Mouse (Mus musculus) hindlimb bud, embryonic 11.5 days (tissue): ENCODE measurements at regions not wholly inside any gene's neighbourhood (a gene's known extent, or its start where the extent isn't known, plus 50 kb on each side); places are given as distances from the start of the nearest gene placed in this dataset.

Experiments
- DNase-seq: peaks from one replicate; pipeline ENCODE4 v3.0.0-alpha.2; 2012; ENCODE audit warnings: low read depth, low spot score; ENCODE audit errors: extremely low spot score

- no peak for DNase-seq
Measured at GRCm38 (mm10) chr2:71636590-71636989, 90.0 kb upstream of the Dlx2 start.

GRCm38 (mm10) chr2:71640251-71640650 is 93.7 kb upstream of the Dlx2 start:
- DNase-seq: no peak

- DNase-seq: no peak
Measured at GRCm38 (mm10) chr2:71644038-71644470, 97.5 kb upstream of the Dlx2 start.

GRCm38 (mm10) chr2:71647914-71648497 is 97.4 kb upstream of the Itga6 start:
- no peak for DNase-seq

GRCm38 (mm10) chr2:71651662-71652061 is 93.8 kb upstream of the Itga6 start:
- DNase-seq: no peak

- no peak for DNase-seq
Measured at GRCm38 (mm10) chr2:71652261-71652801, 93.1 kb upstream of the Itga6 start.

GRCm38 (mm10) chr2:71654817-71655503 is 90.5 kb upstream of the Itga6 start:
- DNase-seq: no peak

GRCm38 (mm10) chr2:71655504-71656390 is 89.7 kb upstream of the Itga6 start:
- DNase-seq: peak; percentile 50

- no peak for DNase-seq
Measured at GRCm38 (mm10) chr2:71656611-71657244, 88.7 kb upstream of the Itga6 start.

- no peak for DNase-seq
Measured at GRCm38 (mm10) chr2:71661438-71661837, 84.0 kb upstream of the Itga6 start.

- DNase-seq: no peak
Measured at GRCm38 (mm10) chr2:71661986-71662385, 83.4 kb upstream of the Itga6 start.

- no peak for DNase-seq
Measured at GRCm38 (mm10) chr2:71663453-71663852, 82.0 kb upstream of the Itga6 start.

GRCm38 (mm10) chr2:71666927-71667326 is 78.5 kb upstream of the Itga6 start:
- no peak for DNase-seq

GRCm38 (mm10) chr2:71667746-71668145 is 77.7 kb upstream of the Itga6 start:
- no peak for DNase-seq

- no peak for DNase-seq
Measured at GRCm38 (mm10) chr2:71670228-71670790, 75.1 kb upstream of the Itga6 start.

- no peak for DNase-seq
Measured at GRCm38 (mm10) chr2:71670882-71671281, 74.5 kb upstream of the Itga6 start.

- DNase-seq: no peak
Measured at GRCm38 (mm10) chr2:71673087-71673920, 72.1 kb upstream of the Itga6 start.

- no peak for DNase-seq
Measured at GRCm38 (mm10) chr2:71680746-71681145, 64.7 kb upstream of the Itga6 start.

- DNase-seq: peak; percentile 44
Measured at GRCm38 (mm10) chr2:71681148-71681547, 64.3 kb upstream of the Itga6 start.

GRCm38 (mm10) chr2:71683375-71683774 is 62.0 kb upstream of the Itga6 start:
- no peak for DNase-seq
